Mouse (Mus musculus): Measurements from ENCODE around the gene Vps13d.

The Vps13d gene

GRCm38 (mm10) chr4:144930366-144930765 lies 264.4 kb downstream of the Vps13d start:
- peak; percentile 31 to 34 for DNase-seq

GRCm38 (mm10) chr4:144929811-144930221 lies 265.0 kb downstream of the Vps13d start:
- DNase-seq = peak; percentile 70 to 76

- DNase-seq = no peak
These were observed 265.9 kb downstream of the Vps13d start for GRCm38 (mm10) chr4:144928693-144929436.
